Mouse (Mus musculus) left cerebral cortex, postnatal 25 days (tissue): ENCODE measurements around the gene Rbm44. TPM values are rescaled to one million over a fixed set of nuclear protein-coding genes. Genes with fewer than 3 reads are reported as not detected.
A peak's percentile ranks its signal among the peaks of the same experiment; 100 is the strongest.

Experiments used
- DNase-seq, 2 experiments: peaks; one replicate each; pipeline ENCODE4 v3.0.0; 2022; ENCODE audit warnings: low spot score in 2 of 2, mixed read lengths in 1 of 2
- intact Hi-C: fragments of 180-260 bp; cut with DNase I; formaldehyde crosslinking; loops from one replicate; pipeline ENCODE4 v1.15.1; 2025
- total RNA-seq, 2 experiments: library from RNA; stranded (reverse); gene quantifications; 2 replicates each; pipeline ENCODE4 v1.2.3; 2021

The Rbm44 gene
- total RNA-seq, 2 experiments from 2014 or later, result 0.14 TPM; not detected in 1

GRCm38 (mm10) chr1:91176026-91176425 lies 31.1 kb downstream of the Rbm44 start:
- intact Hi-C loops, result loop anchor here (10.0 kb wide), 1 partner anchor 209 kb away; no protein-coding TSS in a partner anchor
- DNase-seq, result no peak

- no peak for DNase-seq
- intact Hi-C loops, result loop anchor here (10.0 kb wide), 1 partner anchor 208 kb away; no protein-coding TSS in a partner anchor
Observed at GRCm38 (mm10) chr1:91176871-91177270, 32.0 kb downstream of the Rbm44 start.

GRCm38 (mm10) chr1:91179086-91179485 lies 34.2 kb downstream of the Rbm44 start:
- DNase-seq, result peak; percentile 82 to 88
- intact Hi-C loops, result loop anchor here (1.0 to 10.0 kb wide), 3 partner anchors 32 to 206 kb away; no protein-coding TSS in a partner anchor

- DNase-seq, result peak; percentile 66 to 67
- intact Hi-C loops, result loop anchor here (1.0 to 10.0 kb wide), 3 partner anchors 32 to 205 kb away; no protein-coding TSS in a partner anchor
Observed at GRCm38 (mm10) chr1:91179533-91180173, 34.8 kb downstream of the Rbm44 start, which contains the start of gene Ramp1. Ramp1 (plus strand) TSS chr1:91179822.

- DNase-seq, result no peak
- intact Hi-C loops, result no loop called here
Observed at GRCm38 (mm10) chr1:91180174-91180565, 35.3 kb downstream of the Rbm44 start.

GRCm38 (mm10) chr1:91180723-91181122 lies 35.8 kb downstream of the Rbm44 start:
- intact Hi-C loops, result no loop called here
- peak in 1 of 2 experiments; percentile 17 for DNase-seq

- intact Hi-C loops, result no loop called here
- peak in 1 of 2 experiments; percentile 26 for DNase-seq
Observed at GRCm38 (mm10) chr1:91181261-91181660, 36.4 kb downstream of the Rbm44 start.

GRCm38 (mm10) chr1:91181784-91182450 lies 37.0 kb downstream of the Rbm44 start:
- DNase-seq, result peak in 1 of 2 experiments; percentile 25
- intact Hi-C loops, result no loop called here

- DNase-seq, result no peak
- intact Hi-C loops, result no loop called here
Observed at GRCm38 (mm10) chr1:91183305-91183704, 38.4 kb downstream of the Rbm44 start.

GRCm38 (mm10) chr1:91186677-91187076 lies 41.8 kb downstream of the Rbm44 start:
- intact Hi-C loops, result no loop called here

GRCm38 (mm10) chr1:91187315-91187714 lies 42.4 kb downstream of the Rbm44 start:
- intact Hi-C loops, result no loop called here
- DNase-seq, result peak in 1 of 2 experiments; percentile 47

More at GRCm38 (mm10) chr1:91186677-91187076, 41.8 kb downstream of the Rbm44 start:
- DNase-seq, result no peak

- peak in 1 of 2 experiments; percentile 33 for DNase-seq
- intact Hi-C loops, result loop anchor here (2.0 kb wide), 1 partner anchor 19 kb away; no protein-coding TSS in a partner anchor
Observed at GRCm38 (mm10) chr1:91187786-91188640, 43.1 kb downstream of the Rbm44 start.

- intact Hi-C loops, result loop anchor here (2.0 kb wide), 1 partner anchor 18 kb away; no protein-coding TSS in a partner anchor
- peak in 1 of 2 experiments; percentile 88 for DNase-seq
Observed at GRCm38 (mm10) chr1:91188851-91189460, 44.1 kb downstream of the Rbm44 start.

GRCm38 (mm10) chr1:91192184-91192583 lies 47.3 kb downstream of the Rbm44 start:
- no peak for DNase-seq
- intact Hi-C loops, result no loop called here

GRCm38 (mm10) chr1:91193242-91193641 lies 48.4 kb downstream of the Rbm44 start:
- intact Hi-C loops, result no loop called here
- peak in 1 of 2 experiments; percentile 68 for DNase-seq

- DNase-seq, result no peak
- intact Hi-C loops, result no loop called here
Observed at GRCm38 (mm10) chr1:91193680-91194079, 48.8 kb downstream of the Rbm44 start.

- peak in 1 of 2 experiments; percentile 64 for DNase-seq
- intact Hi-C loops, result no loop called here
Observed at GRCm38 (mm10) chr1:91199793-91200192, 54.9 kb downstream of the Rbm44 start.

- intact Hi-C loops, result no loop called here
- no peak for DNase-seq
Observed at GRCm38 (mm10) chr1:91201122-91201521, 56.2 kb downstream of the Rbm44 start.

- DNase-seq, result peak in 1 of 2 experiments; percentile 72
- intact Hi-C loops, result no loop called here
Observed at GRCm38 (mm10) chr1:91204221-91204765, 59.4 kb downstream of the Rbm44 start.
